Mouse (Mus musculus) left cerebral cortex, adult 9 months (tissue): Measurements from ENCODE around the gene Tmem203.

Experiments
- DNase-seq, 2 experiments: peaks; one replicate each; pipeline ENCODE4 v3.0.0; 2022; ENCODE audit warnings: low spot score in 2 of 2

Gene Tmem203

GRCm38 (mm10) chr2:25255284-25255779, at the start of gene Tmem203:
Gene Tmem203 (plus strand): TSS chr2:25255439.
- DNase-seq = peak in 1 of 2 experiments; percentile 81

DNA sequence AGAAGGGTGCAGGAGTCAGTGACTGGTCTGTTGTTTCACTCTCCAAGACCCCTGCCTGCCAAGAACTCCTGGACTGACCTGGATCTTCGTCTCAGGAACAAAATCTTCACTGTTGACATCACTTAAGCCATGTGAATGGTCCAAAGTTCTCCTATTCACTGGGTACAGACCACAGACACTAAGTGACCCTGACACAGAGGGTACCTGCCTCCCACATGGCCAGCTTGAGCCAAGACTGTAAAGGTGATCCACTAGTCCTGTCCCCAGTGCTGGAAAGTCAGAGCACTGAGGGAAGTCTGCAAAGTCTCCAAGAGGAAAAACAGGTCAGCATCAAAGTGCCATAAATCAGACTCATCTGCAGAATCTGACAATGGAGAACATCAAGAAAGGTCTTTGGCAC, 47.6 kb upstream of the Tmem203 start:
- no peak for DNase-seq

- DNase-seq = no peak
Measured at GRCm38 (mm10) chr2:25210686-25211085, 44.6 kb upstream of the Tmem203 start.

DNA sequence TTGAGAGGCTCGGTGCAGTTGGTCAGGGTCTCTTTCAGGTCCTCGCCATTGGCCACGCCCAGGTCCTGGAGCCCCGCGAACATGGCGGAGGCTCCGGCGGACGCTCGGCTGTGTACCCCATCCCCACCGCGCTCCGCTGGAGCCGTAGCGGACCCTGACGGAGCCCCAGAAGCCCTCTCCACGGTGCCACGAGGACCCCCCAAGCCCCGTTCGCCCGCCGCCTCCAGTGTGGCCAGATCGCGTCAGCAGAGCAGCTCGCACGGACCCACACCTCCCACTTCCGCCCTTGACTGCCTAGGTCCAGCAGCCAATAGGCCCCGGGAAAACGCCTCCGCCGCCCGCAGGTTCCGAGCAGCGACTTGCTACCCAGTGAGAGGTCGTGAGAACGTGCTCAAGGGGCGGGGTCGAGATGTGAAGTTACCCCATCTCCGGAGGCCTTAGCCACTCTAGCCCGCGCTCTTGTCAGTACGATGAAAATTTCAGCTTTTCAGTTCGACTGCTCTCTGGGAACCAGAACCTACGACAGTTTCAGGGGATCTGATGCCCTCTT, 44.0 kb upstream of the Tmem203 start, which contains the start of gene Nelfb:
Gene Nelfb, minus strand, starts transcription at position 369 of the 550 bp plus-strand sequence.
- peak in 1 of 2 experiments; percentile 84 for DNase-seq

- DNase-seq = no peak
Measured at GRCm38 (mm10) chr2:25213266-25213865, 41.9 kb upstream of the Tmem203 start.

DNA sequence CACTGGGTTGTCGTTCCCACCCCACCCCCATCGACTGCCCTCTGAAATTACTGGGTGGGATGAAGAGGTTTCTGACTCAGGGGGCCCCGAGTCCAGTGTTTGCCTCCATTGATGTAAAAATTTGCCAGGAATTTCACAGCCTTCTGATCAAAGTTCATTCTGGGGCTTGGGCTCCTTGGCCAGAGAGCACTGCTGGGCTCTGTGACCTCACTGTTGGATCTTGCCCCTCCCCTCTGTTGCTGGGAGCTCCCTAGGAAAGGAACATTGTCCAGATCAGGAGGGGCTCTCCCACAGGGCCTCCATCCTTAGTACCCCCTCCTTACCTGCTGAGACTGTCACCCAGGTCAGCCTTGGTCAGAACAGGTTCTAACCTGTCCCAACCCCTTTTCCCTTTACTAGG, 40.8 kb upstream of the Tmem203 start, which contains the start of gene Stpg3:
Gene Stpg3, minus strand, starts transcription at position 194 of the 400 bp plus-strand sequence.
- DNase-seq = no peak

GRCm38 (mm10) chr2:25217666-25218065, 37.6 kb upstream of the Tmem203 start:
- no peak for DNase-seq

DNA sequence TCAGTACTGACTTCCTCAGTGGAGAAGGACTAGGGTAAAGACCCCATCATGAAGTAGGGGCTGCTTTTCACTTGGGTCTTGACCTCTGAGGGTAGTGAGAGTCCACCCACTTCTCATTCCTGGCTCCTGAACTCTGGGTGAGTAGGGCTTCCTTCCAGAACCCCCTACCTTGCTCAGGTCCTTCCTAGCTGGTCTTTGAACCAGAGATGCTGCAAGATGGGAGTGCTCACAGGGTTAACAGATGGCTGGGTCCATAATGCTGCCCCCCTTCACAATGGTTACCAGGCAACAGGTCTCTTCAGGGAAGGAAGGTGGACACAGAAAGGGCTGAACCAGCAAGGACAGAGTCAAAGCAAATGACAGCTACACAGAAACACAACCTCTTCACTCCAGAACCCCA, 36.8 kb upstream of the Tmem203 start, which contains the start of gene Fam166a:
Gene Fam166a, plus strand, starts transcription at position 301 of the 400 bp plus-strand sequence.
- no peak for DNase-seq

DNA sequence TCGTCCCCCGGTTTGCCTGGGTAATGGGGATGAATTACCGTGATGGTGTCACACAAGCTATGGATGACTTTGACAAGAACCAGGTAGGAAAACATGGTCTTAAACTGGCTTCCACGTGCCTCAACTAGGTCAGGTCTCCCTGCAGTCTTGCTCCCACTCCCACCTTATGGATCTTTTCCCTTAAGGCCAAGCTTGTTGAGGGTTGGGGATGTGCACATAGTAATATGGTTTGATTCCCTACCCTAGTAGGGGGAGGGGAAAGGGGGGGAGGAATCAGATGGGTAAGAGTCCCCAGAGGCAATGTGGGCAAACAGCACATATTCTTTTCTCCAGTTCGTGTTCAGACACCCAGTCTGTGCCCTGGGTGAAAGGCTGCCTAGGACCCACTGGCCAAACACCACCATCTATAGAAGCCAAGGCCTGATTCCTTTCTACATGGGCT, 33.9 kb upstream of the Tmem203 start:
- DNase-seq = no peak

DNA sequence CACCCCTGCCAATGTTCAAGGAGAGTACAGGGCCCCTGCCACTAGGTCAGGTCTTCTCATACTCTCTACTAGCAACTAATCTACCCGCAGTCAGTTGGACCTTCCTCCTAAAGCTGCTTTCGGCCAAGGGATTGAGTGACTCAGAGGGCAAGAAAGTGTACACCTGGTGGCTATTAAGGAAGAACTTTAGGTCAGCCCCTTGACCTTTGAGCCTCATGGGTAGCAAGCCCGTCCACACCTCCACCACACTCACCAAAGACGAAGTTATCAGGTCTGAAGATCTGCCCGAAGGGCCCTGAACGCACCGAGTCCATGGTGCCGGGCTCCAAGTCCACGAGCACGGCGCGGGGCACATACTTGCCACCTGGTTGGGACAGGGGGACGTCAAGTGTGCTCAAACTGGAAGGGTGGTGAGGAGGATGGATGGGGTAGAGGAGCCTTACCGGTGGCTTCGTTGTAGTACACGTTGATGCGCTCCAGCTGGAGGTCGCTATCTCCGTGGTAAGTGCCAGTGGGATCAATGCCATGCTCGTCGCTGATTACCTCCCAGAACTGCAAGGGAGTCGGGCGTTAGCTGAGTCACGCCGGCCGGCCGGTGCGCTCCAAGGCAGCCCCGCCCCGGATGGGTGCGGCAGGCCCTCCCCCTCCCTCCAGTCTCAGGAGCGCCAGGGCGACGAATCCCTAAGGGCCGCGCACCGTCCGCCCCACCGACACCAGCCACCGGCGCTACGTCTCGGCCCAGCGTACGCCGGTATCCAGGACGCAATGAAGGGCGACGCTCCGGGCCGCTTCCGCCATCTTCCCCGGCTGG, 31.4 kb upstream of the Tmem203 start:
- DNase-seq = peak in 1 of 2 experiments; percentile 76

GRCm38 (mm10) chr2:25224492-25224765, 30.8 kb upstream of the Tmem203 start, which contains the start of gene Tubb4b:
Gene Tubb4b (minus strand): TSS chr2:25224702.
- no peak for DNase-seq

DNA sequence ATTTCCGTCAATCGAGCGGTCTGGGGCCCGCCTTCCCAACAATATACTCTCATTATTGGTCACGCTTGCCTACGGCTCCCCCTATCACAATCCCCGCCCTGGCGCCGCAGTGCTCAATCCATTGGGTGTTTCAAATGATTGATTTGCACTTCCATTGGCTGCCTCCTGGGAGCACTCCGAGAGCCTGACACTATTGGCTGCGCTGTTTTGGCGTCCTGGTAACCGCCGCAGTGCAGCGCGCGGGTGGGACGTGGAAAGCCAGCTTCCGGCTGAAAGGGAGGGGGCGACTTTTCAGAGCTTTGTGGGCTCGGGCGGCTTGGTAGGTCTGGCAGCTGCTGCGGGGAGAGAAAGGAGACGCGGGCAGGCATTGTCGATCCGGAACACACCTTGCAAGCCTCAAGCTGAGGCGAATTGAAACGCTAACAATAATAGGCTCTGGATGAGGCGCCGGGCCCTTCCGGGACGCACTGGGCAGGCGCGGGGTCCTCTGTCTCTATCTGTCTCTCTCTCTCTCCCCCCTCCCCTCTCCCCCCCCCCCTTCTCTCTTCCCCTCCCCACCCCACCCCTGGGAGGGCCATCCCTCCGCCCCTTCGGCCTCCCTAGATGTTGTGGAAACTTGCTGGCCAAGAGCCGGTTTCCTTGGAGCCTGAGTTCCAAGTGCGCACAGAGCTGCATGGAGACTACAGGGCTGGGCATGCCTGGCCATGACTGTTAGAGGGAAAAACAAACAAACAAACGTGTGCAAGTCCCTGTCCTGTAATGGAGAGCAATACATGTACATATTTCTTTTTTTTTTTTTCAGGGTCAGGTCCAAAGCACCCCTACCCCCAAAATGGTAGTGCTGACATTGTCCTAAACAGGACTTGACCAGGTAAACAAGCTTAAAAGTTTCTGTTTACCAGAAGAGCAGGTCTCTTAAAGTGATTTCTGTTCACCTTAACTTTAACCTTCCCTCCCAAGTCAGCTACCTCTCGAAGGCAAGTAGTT, 30.2 kb upstream of the Tmem203 start:
- DNase-seq = peak; percentile 100

GRCm38 (mm10) chr2:25225811-25226379, 29.3 kb upstream of the Tmem203 start:
- no peak for DNase-seq

GRCm38 (mm10) chr2:25226864-25227263, 28.4 kb upstream of the Tmem203 start:
- peak in 1 of 2 experiments; percentile 68 for DNase-seq

DNA sequence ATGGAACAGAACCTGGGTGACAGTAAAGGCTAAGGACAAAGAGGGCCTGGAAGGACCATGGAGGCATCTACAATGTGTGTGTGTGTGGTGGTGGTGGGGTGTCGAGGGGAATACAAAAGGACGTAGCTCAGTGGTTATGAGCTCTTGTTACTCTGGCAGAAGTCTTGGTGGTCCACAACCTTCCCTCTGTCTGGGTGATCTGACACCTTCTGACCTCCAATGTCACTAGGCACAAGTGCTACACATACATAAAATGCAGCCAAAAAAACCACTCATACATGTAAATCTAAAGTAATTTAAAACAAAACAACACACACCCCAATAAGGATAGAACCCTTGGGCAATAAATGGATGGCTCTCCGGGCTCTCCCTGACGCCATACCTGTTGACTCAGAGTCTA, 27.8 kb upstream of the Tmem203 start:
- DNase-seq = no peak

- DNase-seq = peak in 1 of 2 experiments; percentile 91
Measured at GRCm38 (mm10) chr2:25228431-25228889, 26.8 kb upstream of the Tmem203 start.

DNA sequence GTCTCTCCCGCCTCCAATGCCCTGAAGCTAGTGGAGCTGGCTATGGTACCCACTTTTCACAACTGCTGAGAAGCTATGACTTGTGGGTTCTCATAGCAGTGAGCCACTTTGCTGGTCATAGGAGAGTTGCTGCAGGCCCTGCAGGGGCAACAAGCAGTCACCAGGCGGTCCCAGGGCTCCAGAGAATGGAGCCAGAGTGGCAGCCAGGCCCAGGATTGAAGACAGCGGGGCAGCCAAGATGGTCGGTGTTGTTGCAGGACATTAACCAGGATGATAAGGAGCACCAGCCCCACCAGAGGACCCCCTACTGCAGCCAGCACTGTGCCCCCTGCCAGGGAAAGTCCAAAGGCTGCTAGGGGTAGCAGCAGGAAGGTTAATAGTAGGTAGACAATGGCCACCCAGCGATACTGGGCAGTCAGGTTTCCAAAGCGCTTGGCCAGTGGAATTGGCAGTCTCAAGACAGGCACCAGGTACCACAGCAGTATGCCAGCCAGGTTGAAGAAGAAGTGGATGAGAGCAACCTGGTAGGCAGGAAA, 26.2 kb upstream of the Tmem203 start:
- DNase-seq = no peak

GRCm38 (mm10) chr2:25229582-25229981, 25.7 kb upstream of the Tmem203 start:
- DNase-seq = no peak

DNA sequence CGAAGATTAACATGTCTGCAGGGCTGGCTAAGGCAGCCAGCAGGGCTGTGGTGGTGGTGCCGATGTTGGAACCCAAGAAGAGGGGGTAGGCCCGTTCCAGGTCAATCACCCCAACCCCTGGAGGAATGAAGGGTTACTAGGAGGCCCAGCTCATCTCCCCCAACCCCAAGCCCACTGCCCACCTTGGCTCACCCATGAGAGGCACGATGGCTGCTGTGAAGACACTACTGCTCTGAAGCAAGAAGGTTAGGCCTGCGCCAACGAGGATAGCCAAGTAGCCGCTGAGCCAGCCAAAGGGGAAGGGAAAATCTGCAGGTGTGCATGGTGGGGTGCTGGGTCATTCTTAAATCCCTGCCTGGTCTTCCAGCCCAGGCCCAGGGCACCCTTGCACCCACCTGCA, 24.7 kb upstream of the Tmem203 start:
- no peak for DNase-seq

DNA sequence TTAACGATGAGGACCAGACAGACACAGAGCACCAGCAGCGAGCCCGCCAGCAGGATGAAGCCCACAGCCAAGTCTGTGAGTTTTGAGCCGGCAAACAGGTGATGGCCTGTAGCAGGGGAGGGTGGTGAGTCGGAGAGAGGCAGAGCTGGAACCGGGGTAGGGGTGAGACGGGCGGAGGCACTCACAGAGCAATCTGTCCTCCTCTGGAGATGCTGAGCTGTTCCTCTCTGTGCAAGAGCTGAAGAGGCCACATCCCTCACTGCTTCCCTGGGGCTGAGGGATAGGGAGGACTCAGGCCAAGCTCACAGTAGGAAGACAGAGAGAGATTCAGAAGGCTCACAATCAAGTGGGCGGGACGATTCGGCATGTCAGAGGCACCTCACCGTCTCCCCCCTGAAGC, 24.2 kb upstream of the Tmem203 start:
- DNase-seq = no peak

DNA sequence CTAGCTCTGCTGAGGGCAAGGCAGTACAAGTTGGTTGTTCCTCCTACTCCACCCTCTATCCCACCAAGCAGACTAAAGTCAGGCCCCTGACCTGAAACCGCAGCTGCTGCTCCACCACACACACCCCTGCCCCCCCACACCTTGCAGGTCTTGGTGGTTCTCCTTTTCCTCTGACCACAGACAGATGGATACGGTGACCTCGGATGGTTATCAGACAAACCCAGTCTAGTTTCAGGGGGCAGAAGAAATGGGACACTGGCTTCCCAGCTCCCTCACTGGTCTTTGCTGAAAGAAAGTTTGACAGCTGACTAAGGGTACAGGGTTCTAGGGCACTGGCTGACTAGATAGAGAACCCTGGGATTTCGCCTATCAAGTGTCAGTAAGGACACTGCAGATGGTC, 21.8 kb upstream of the Tmem203 start:
- no peak for DNase-seq
